29 mouse cellular contexts compared by ENCODE assay signal in genomic region chr11:107031635-107032034, GRCm38 (mm10). TPM values are rescaled to one million over a fixed set of nuclear protein-coding genes. Genes with fewer than 3 reads are reported as not detected.
DNase-seq lines count a peak whose midpoint lies in the region; ATAC-seq lines count a peak whose summit lies in the region.
"Had no signal": no experiment of that assay in that cellular context is flagged by ENCODE, and none has a peak within 500 bp of the region (broad histone marks: within the 10 kb centered on the region; RNA-seq: fewer than 3 reads in every experiment).

No protein-coding gene starts in this region.

- H3K27ac ChIP-seq in forebrain, embryonic 10.5 days: peak overlapping the region; percentile 68
- no peak overlapping the region for H3K27ac ChIP-seq in forebrain, embryonic 15.5 days (replicated peaks)
- H3K27ac ChIP-seq in kidney, embryonic 16.5 days (ENCODE audit: low read length): peak overlapping the region; percentile 7; the same call in 1 of the 2 replicates
- peak overlapping the region; percentile 35; the same call in 1 of the 2 replicates for H3K27ac ChIP-seq in midbrain, embryonic 11.5 days (ENCODE audit: low read depth, low read length)
- H3K27ac ChIP-seq in midbrain, embryonic 16.5 days (ENCODE audit: low read length): no peak overlapping the region
- H3K27ac ChIP-seq in embryonic facial prominence, embryonic 10.5 days (replicated peaks): no peak overlapping the region
- H3K27ac ChIP-seq: embryonic facial prominence, embryonic 13.5 days; heart, adult 2 months; heart, embryonic 13.5 days; limb, embryonic 10.5 days; limb, embryonic 15.5 days; liver, embryonic 13.5 days had no signal

- H3K9me3 ChIP-seq in forebrain, embryonic 10.5 days: no peaks in the 10 kb centered on the region
- no peaks in the 10 kb centered on the region for H3K9me3 ChIP-seq in forebrain, embryonic 15.5 days
- H3K9me3 ChIP-seq in kidney, embryonic 16.5 days (ENCODE audit: low read length): no peaks in the 10 kb centered on the region
- no peaks in the 10 kb centered on the region for H3K9me3 ChIP-seq in midbrain, embryonic 11.5 days (ENCODE audit: control insufficient read depth, low read length)
- H3K9me3 ChIP-seq in midbrain, embryonic 16.5 days (replicated peaks; ENCODE audit: control insufficient read depth, low read length, poor library complexity, severe bottlenecking): no peaks in the 10 kb centered on the region
- no peaks in the 10 kb centered on the region for H3K9me3 ChIP-seq in embryonic facial prominence, embryonic 10.5 days
- H3K9me3 ChIP-seq: embryonic facial prominence, embryonic 13.5 days; forebrain, embryonic 13.5 days; G1E; heart, embryonic 13.5 days; limb, embryonic 10.5 days; limb, embryonic 15.5 days; liver, embryonic 13.5 days had no signal

- DNase-seq in forebrain, embryonic 10.5 days (ENCODE audit: extremely low spot score, low spot score): no peak
- no peak for DNase-seq in kidney, postnatal 10 days
- DNase-seq in midbrain, embryonic 11.5 days (ENCODE audit: low spot score, missing footprints): no peak
- DNase-seq in embryonic facial prominence, embryonic 10.5 days (ENCODE audit: low spot score): no peak
- DNase-seq: adrenal gland, postnatal 10 days; cerebellum, adult 8-10 months; cerebellum, postnatal 25 days; gastrocnemius, postnatal 36 days; heart, adult 2 months; heart, postnatal 10 days; kidney, adult 8-10 months; layer of hippocampus, adult 9-11 months; liver, embryonic 13.5 days; lung, adult 18-20 months; lung, postnatal 4 days; retina, postnatal 1 day; right cerebral cortex, postnatal 14 days; thymus, postnatal 4 days had no signal

- H3K36me3 ChIP-seq in forebrain, embryonic 10.5 days (replicated peaks): peaks cover 25% of the 10 kb centered on the region
- peaks cover 4% of the 10 kb centered on the region; the same call in 1 of the 2 replicates for H3K36me3 ChIP-seq in forebrain, embryonic 15.5 days
- peaks cover 9% of the 10 kb centered on the region; the same call in 1 of the 2 replicates for H3K36me3 ChIP-seq in kidney, embryonic 16.5 days (ENCODE audit: insufficient read depth, low read length)
- no peaks in the 10 kb centered on the region for H3K36me3 ChIP-seq in midbrain, embryonic 11.5 days (ENCODE audit: control insufficient read depth, insufficient read depth, low read length)
- no peaks in the 10 kb centered on the region for H3K36me3 ChIP-seq in midbrain, embryonic 16.5 days (ENCODE audit: control insufficient read depth, insufficient read depth, low read length)
- peaks cover 10% of the 10 kb centered on the region for H3K36me3 ChIP-seq in embryonic facial prominence, embryonic 10.5 days (replicated peaks)
- H3K36me3 ChIP-seq: liver, embryonic 13.5 days had no signal

- no peak overlapping the region for H3K9ac ChIP-seq in forebrain, embryonic 15.5 days (replicated peaks)
- H3K9ac ChIP-seq in kidney, embryonic 16.5 days (replicated peaks; ENCODE audit: low read length): no peak overlapping the region
- H3K9ac ChIP-seq in midbrain, embryonic 11.5 days (ENCODE audit: low read length): no peak overlapping the region
- H3K9ac ChIP-seq in midbrain, embryonic 16.5 days (ENCODE audit: low read depth, low read length): no peak overlapping the region
- H3K9ac ChIP-seq: embryonic facial prominence, embryonic 13.5 days; forebrain, embryonic 13.5 days; heart, embryonic 13.5 days; limb, embryonic 15.5 days; liver, embryonic 13.5 days had no signal

- peaks cover 63% of the 10 kb centered on the region for H3K4me1 ChIP-seq in forebrain, embryonic 10.5 days
- peaks cover 11% of the 10 kb centered on the region for H3K4me1 ChIP-seq in forebrain, embryonic 15.5 days
- peaks cover 21% of the 10 kb centered on the region for H3K4me1 ChIP-seq in kidney, embryonic 16.5 days (ENCODE audit: insufficient read depth, low read length)
- H3K4me1 ChIP-seq in midbrain, embryonic 11.5 days (ENCODE audit: control insufficient read depth, insufficient read depth, low read length): peaks cover 13% of the 10 kb centered on the region
- H3K4me1 ChIP-seq in midbrain, embryonic 16.5 days (ENCODE audit: control insufficient read depth, insufficient read depth, low read length): peaks cover 5% of the 10 kb centered on the region; the same call in 1 of the 2 replicates
- peaks cover 37% of the 10 kb centered on the region for H3K4me1 ChIP-seq in embryonic facial prominence, embryonic 10.5 days

- ATAC-seq in forebrain, embryonic 15.5 days (replicated peaks): no peak
- no peak for ATAC-seq in kidney, embryonic 16.5 days (ENCODE audit: low FRiP score, low TSS enrichment)
- ATAC-seq in midbrain, embryonic 11.5 days (ENCODE audit: low FRiP score): no peak
- ATAC-seq in midbrain, embryonic 16.5 days: no peak
- ATAC-seq: forebrain, embryonic 13.5 days; hindbrain, embryonic 16.5 days; lung, postnatal 0 days had no signal

- no peak overlapping the region; the same call in 1 of the 2 replicates for H3K4me3 ChIP-seq in forebrain, embryonic 10.5 days
- H3K4me3 ChIP-seq in forebrain, embryonic 15.5 days: no peak overlapping the region
- no peak overlapping the region for H3K4me3 ChIP-seq in kidney, embryonic 16.5 days (ENCODE audit: low read length)
- H3K4me3 ChIP-seq in midbrain, embryonic 11.5 days (ENCODE audit: low read depth, low read length): no peak overlapping the region
- H3K4me3 ChIP-seq in midbrain, embryonic 16.5 days (ENCODE audit: low read depth, low read length): no peak overlapping the region
- 0 out of 2 replicates have a peak overlapping the region, but pooled peaks have one; percentile 5 for H3K4me3 ChIP-seq in embryonic facial prominence, embryonic 10.5 days
- H3K4me3 ChIP-seq: embryonic facial prominence, embryonic 13.5 days; forebrain, embryonic 13.5 days; heart, adult 2 months; heart, embryonic 13.5 days; limb, embryonic 10.5 days; limb, embryonic 15.5 days; liver, embryonic 13.5 days had no signal

- no peak overlapping the region for H3K4me2 ChIP-seq in forebrain, embryonic 15.5 days (replicated peaks)
- no peak overlapping the region for H3K4me2 ChIP-seq in kidney, embryonic 16.5 days (replicated peaks; ENCODE audit: low read depth, low read length)
- H3K4me2 ChIP-seq in midbrain, embryonic 11.5 days: no peak overlapping the region
- no peak overlapping the region for H3K4me2 ChIP-seq in midbrain, embryonic 16.5 days (ENCODE audit: low read length)
- H3K4me2 ChIP-seq: embryonic facial prominence, embryonic 13.5 days; forebrain, embryonic 13.5 days; heart, embryonic 13.5 days; limb, embryonic 15.5 days; liver, embryonic 13.5 days had no signal

- peaks cover 17% of the 10 kb centered on the region for H3K27me3 ChIP-seq in forebrain, embryonic 10.5 days (ENCODE audit: poor library complexity, severe bottlenecking)
- H3K27me3 ChIP-seq in forebrain, embryonic 15.5 days: no peaks in the 10 kb centered on the region
- no peaks in the 10 kb centered on the region for H3K27me3 ChIP-seq in kidney, embryonic 16.5 days (ENCODE audit: insufficient read depth, low read length)
- peaks cover 2% of the 10 kb centered on the region; the same call in 1 of the 2 replicates for H3K27me3 ChIP-seq in midbrain, embryonic 11.5 days (ENCODE audit: control insufficient read depth, insufficient read depth, low read length)
- H3K27me3 ChIP-seq in midbrain, embryonic 16.5 days (ENCODE audit: control insufficient read depth, insufficient read depth, low read depth, low read length): no peaks in the 10 kb centered on the region
- H3K27me3 ChIP-seq in embryonic facial prominence, embryonic 10.5 days (replicated peaks; ENCODE audit: low read depth, poor library complexity, severe bottlenecking): peaks cover 20% of the 10 kb centered on the region
- H3K27me3 ChIP-seq: forebrain, embryonic 13.5 days had no signal

- 18% methylated on average over 7 of the region's 7 CpGs for WGBS in forebrain, embryonic 10.5 days
- 10% methylated on average over 7 of the region's 7 CpGs for WGBS in forebrain, embryonic 15.5 days
- WGBS in kidney, embryonic 16.5 days: 42% methylated on average over 7 of the region's 7 CpGs
- WGBS in midbrain, embryonic 11.5 days: 20% methylated on average over 7 of the region's 7 CpGs
- WGBS in midbrain, embryonic 16.5 days: 14% methylated on average over 7 of the region's 7 CpGs
- WGBS in embryonic facial prominence, embryonic 10.5 days: 38% methylated on average over 7 of the region's 7 CpGs

RNA-seq across cellular contexts. Expression of gene 1810010H24Rik, which starts 6.2 kb away (rescaled TPM):
- polyA plus RNA-seq in forebrain, embryonic 10.5 days (2016; fragmentation: Nextera tagmentation; extraction: Ambion mirVana): 1.4 and 1.7 TPM in 2 replicates
- 4.0 and 5.7 TPM in 2 replicates for polyA plus RNA-seq in forebrain, embryonic 15.5 days (2015; fragmentation: Nextera tagmentation; extraction: Ambion mirVana)
- 1.4 and 1.8 TPM in 2 replicates for polyA plus RNA-seq in kidney, embryonic 16.5 days (2015; fragmentation: Nextera tagmentation; extraction: Ambion mirVana)
- 3.6 and 4.1 TPM in 2 replicates for polyA plus RNA-seq in midbrain, embryonic 11.5 days (2014; fragmentation: Nextera tagmentation; extraction: Ambion mirVana)
- 5.8 and 6.8 TPM in 2 replicates for polyA plus RNA-seq in midbrain, embryonic 16.5 days (2015; fragmentation: Nextera tagmentation; extraction: Ambion mirVana)
- polyA plus RNA-seq in embryonic facial prominence, embryonic 10.5 days (2016; fragmentation: Nextera tagmentation; extraction: Ambion mirVana): 0.98 and 2.1 TPM in 2 replicates

RNA-seq across cellular contexts. Expression of gene Kpna2, which starts 32.3 kb away (rescaled TPM):
- 799 and 813 TPM in 2 replicates for polyA plus RNA-seq in forebrain, embryonic 10.5 days (2016; fragmentation: Nextera tagmentation; extraction: Ambion mirVana)
- 262 and 282 TPM in 2 replicates for polyA plus RNA-seq in forebrain, embryonic 15.5 days (2015; fragmentation: Nextera tagmentation; extraction: Ambion mirVana)
- 353 and 411 TPM in 2 replicates for polyA plus RNA-seq in kidney, embryonic 16.5 days (2015; fragmentation: Nextera tagmentation; extraction: Ambion mirVana)
- polyA plus RNA-seq in midbrain, embryonic 11.5 days (2014; fragmentation: Nextera tagmentation; extraction: Ambion mirVana): 740 and 767 TPM in 2 replicates
- 137 and 153 TPM in 2 replicates for polyA plus RNA-seq in midbrain, embryonic 16.5 days (2015; fragmentation: Nextera tagmentation; extraction: Ambion mirVana)
- 631 and 685 TPM in 2 replicates for polyA plus RNA-seq in embryonic facial prominence, embryonic 10.5 days (2016; fragmentation: Nextera tagmentation; extraction: Ambion mirVana)

Comparison
In these comparisons a context has a peak if more than half of its experiments do, and no peak if none do; other contexts are left out.
1. H3K27ac ChIP-seq: peak in forebrain, embryonic 10.5 days (single experiment), kidney, embryonic 16.5 days (single experiment) and midbrain, embryonic 11.5 days (single experiment); none in forebrain, embryonic 15.5 days (single experiment), midbrain, embryonic 16.5 days (single experiment) and embryonic facial prominence, embryonic 10.5 days (single experiment).